Mouse (Mus musculus) lung, postnatal 0 days (tissue): ENCODE data around the gene Jph4.

Experiments used
- CTCF ChIP-seq: IDR thresholded peaks from 2 replicates; pipeline ENCODE4 v1.5.1; 2016; ENCODE audit warnings: antibody characterized with exemption, mild to moderate bottlenecking
- EP300 ChIP-seq: IDR thresholded peaks from 2 replicates; pipeline ENCODE4 v1.6.1; 2016; ENCODE audit warnings: antibody characterized with exemption, mild to moderate bottlenecking, control low read depth

GRCm38 (mm10) chr14:55095671-55096070 is 21.1 kb downstream of the Jph4 start:
- TF ChIP-seq CTCF (no peak), EP300 (no peak)
